Mouse (Mus musculus): ENCODE results near the gene Mtcl1.

- TF ChIP-seq CTCF (IDR thresholded peaks at IDR 0.05; ENCODE audit: low read depth) (no peak), EP300 (IDR thresholded peaks at IDR 0.05; ENCODE audit: low read depth) (no peak)
Measured at GRCm38 (mm10) chr17:66362287-66363016, 87.1 kb downstream of the Mtcl1 start.

Measured in liver, embryonic 14.5 days (tissue).